Mouse (Mus musculus): ENCODE data around the gene Nutm1.
"Not testable (repeated sequence)": the region's sequence is repeated elsewhere in the genome, so short reads cannot be mapped to it uniquely, and the experiment has no call there.

Nutm1 gene

GRCm38 (mm10) chr2:112259241-112259962, at the start of gene Nutm1:
Gene Nutm1, minus strand, starts transcription at chr2:112259291.
- no peak for DNase-seq (ENCODE audit: low read depth, low spot score)

GRCm38 (mm10) chr2:112308671-112309070, 49.6 kb upstream of the Nutm1 start:
- no peak for DNase-seq (ENCODE audit: low read depth, low spot score)

DNA sequence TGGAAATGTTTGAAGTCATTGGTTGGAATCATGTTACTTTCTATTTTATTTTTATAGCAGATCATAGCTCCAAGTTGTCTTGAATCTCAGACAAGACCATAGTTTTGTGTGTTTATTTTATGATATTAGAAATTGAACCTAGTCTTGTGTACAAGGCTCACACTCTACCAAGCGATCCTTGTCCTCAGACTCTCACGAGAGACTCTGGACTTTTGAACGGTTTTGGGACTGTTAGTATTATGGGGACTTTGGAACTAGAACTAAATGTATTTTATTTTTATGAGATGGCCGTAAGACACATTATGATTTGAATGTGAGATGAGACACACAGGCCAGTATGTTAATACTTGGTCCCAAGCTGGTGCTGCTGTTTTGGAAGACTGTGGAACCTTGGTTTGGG, 39.1 kb upstream of the Nutm1 start:
- DNase-seq (ENCODE audit: low read depth, low spot score), result no peak

DNA sequence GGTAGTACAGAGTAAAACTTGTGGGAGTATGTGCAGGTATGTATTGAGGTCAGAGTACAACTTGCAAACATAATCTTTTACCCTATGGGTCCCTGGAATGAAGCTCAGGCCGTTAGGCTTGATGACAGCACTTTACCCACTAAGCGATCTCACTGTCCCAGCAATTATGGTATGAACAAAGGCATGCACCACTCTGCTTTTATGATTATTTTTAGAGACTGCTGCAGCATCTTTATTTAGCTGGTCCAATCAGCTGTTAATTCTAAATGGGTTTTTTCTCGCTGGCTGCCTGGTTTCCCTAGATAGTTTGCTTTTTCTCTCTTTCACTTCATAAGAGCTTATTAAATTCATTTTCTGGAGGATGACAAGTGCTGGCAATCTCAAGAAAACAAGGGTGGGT, 37.1 kb upstream of the Nutm1 start:
- DNase-seq (ENCODE audit: low read depth, low spot score), result no peak

DNA sequence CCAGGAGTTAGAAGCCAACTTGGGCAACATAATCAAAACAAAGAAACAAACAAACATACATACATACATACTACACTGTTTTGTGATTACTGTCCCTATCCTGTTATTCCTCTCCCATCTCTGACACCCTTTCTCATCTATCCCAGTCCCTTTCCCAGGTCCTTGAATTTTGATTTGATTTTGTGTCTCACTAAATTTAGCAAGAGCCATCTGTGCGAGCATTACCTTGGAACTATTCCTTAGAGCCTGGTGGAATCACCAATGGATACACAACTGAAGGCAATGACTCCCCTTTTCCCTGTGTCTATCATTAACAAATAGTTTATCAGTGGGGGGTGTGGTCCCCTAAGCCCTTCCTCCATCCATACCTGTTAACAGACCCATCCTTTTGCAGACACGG, 33.7 kb upstream of the Nutm1 start:
- no peak for DNase-seq (ENCODE audit: low read depth, low spot score)

DNA sequence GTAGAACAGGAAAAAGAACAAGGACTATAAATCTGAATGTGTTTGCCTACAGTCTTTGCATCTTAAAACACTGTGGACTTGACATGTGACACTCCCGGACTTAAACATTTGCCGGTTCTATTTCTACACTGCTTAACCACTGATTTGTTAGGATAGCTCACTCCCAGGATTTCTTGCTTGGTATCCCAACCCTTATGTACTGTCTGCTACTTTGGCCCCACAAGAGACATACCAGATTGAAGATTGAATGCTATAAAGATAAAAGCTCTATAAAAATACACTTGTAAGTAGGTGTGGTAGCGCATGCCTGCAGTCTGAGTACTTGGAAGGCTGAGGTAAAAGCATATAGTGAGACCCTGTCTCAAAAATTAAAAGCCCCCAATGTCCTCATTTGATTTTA, 30.4 kb upstream of the Nutm1 start:
- DNase-seq (ENCODE audit: low read depth, low spot score), result no peak

GRCm38 (mm10) chr2:112287059-112287458, 28.0 kb upstream of the Nutm1 start:
- no peak for DNase-seq (ENCODE audit: low read depth, low spot score)

DNA sequence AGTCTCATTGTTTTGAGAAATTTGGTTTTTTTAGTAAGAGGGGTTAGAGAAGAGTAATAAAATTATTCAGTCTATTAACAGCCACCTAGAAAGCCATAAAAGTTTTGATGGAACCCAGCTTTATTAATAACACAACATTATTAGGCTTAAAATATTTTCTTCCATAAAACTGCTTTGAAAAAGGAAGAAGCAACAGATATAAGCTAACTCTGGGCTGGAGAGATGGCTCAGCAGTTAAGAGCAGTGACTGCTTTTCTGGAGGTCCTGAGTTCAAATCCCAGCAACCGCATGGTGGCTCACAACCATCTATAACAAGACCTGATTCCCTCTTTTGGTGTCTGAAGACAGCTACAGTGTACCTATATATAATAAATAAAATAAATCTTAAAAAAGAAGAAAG, 27.0 kb upstream of the Nutm1 start:
- DNase-seq (ENCODE audit: low read depth, low spot score), result not testable (repeated sequence)

GRCm38 (mm10) chr2:112285031-112285390, 25.9 kb upstream of the Nutm1 start:
- DNase-seq (ENCODE audit: low read depth, low spot score), result no peak

GRCm38 (mm10) chr2:112284363-112285030, 25.4 kb upstream of the Nutm1 start:
- peak; percentile 55 for DNase-seq (ENCODE audit: low read depth, low spot score)

DNA sequence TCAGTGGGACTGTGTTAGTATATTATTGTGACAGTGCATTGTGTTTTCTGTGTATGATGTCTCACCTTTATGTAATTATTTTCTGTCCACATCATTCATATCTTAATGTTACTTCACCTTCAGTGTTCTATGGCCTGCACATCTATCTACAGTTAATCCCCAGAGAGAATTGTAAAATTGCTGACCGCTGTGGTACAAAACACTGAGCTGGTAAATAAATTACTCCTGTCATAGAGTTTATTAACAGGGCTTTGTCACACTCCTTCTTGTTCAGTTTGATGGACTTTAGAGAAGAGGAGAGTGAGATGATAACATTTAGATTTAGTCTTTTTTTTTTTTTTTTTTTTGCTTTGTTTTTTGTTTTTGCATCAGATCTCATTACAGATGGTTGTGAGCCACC, 23.8 kb upstream of the Nutm1 start:
- DNase-seq (ENCODE audit: low read depth, low spot score), result no peak

- DNase-seq (ENCODE audit: low read depth, low spot score), result no peak
Measured at GRCm38 (mm10) chr2:112276870-112277269, 17.8 kb upstream of the Nutm1 start.

DNA sequence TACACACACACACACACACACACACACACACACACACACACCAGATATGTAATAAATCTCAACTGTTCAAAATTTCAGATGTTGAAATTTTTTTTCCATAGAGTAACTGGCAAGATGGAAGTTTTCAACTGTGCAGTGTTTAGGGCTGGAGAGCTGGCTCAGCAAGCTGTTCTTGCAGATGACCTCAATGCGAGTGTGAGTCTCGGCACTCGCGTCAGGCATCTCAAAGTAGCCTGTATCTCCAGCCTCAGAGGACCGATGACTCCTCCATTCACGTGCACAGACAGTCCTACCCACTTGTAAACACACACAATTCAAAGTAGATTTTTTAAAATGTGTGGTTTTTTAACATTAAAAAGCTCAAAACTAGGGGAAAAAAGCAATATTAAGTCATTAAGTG, 14.4 kb upstream of the Nutm1 start:
- no peak for DNase-seq (ENCODE audit: low read depth, low spot score)

- no peak for DNase-seq (ENCODE audit: low read depth, low spot score)
Measured at GRCm38 (mm10) chr2:112272909-112273308, 13.8 kb upstream of the Nutm1 start.

DNA sequence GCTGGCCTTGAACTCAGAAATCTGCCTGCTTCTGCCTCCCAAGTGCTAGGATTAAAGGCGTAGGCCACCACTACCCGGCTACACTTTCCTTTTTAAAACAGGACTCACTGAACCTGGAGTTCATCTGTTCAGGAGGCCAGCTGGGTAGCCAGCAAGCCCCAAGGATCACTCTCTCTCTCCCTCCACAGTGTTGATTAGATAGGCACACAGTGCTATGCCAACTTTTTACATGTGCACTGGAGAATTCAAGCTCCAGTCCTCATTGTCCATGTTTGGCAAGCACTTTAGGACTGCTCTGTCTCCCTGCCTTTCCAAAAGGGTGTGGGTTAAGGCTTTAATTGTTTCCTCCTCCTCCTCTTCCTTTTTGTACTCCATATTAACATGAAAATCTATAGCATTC, 10.9 kb upstream of the Nutm1 start:
- no peak for DNase-seq (ENCODE audit: low read depth, low spot score)

GRCm38 (mm10) chr2:112267547-112268269, 8.6 kb upstream of the Nutm1 start:
- DNase-seq (ENCODE audit: low read depth, low spot score), result no peak

- no peak for DNase-seq (ENCODE audit: low read depth, low spot score)
Measured at GRCm38 (mm10) chr2:112266780-112267179, 7.7 kb upstream of the Nutm1 start.

GRCm38 (mm10) chr2:112266242-112266592, 7.1 kb upstream of the Nutm1 start, which contains the start of gene Gm21985:
Gene Gm21985, plus strand, starts transcription at chr2:112266314.
- no peak for DNase-seq (ENCODE audit: low read depth, low spot score)

DNA sequence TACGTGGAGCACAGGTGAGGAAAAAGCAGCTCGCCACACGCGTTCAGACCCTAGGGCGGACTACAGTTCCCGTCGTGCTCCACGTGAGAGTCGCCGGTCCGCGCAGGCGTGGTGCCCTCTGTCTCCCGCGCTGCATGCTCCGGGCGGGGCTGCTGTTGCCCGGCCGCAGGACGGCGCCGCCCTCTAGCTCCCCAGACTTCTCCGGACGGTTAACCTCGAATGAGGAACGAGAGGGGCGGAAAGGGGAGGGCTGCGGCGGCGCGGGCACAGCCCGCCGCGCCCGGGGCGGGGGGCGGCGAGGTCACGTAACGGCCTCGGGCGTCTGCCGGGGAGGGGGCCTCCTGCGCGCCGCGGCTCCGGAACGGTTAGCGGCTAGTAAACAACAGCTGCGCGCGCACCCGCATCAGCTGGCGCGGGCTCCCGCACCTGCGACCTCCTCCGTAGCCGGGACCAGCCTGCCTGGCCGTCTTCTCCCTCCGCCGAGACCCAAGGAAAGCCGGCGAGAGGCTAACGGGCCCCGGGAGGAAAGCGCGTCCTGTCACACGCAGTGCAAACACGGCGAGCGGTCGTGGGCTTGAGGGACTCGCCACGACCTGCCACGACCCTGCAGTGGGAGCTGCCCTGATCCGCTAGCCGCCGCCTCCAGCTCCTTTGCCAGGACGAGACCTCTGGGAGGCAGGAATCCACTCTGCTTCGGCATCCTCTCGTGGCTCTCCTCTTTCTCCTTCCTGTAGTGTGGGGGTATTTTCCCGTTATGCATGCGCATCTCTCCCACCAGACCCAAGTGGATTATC, 6.6 kb upstream of the Nutm1 start, which contains the start of gene Slc12a6:
Gene Slc12a6 (plus strand): TSS at position 378 of the 794 bp plus-strand sequence.
- DNase-seq (ENCODE audit: low read depth, low spot score), result peak; percentile 84

- no peak for DNase-seq (ENCODE audit: low read depth, low spot score)
Measured at GRCm38 (mm10) chr2:112264364-112264763, 5.3 kb upstream of the Nutm1 start.

DNA sequence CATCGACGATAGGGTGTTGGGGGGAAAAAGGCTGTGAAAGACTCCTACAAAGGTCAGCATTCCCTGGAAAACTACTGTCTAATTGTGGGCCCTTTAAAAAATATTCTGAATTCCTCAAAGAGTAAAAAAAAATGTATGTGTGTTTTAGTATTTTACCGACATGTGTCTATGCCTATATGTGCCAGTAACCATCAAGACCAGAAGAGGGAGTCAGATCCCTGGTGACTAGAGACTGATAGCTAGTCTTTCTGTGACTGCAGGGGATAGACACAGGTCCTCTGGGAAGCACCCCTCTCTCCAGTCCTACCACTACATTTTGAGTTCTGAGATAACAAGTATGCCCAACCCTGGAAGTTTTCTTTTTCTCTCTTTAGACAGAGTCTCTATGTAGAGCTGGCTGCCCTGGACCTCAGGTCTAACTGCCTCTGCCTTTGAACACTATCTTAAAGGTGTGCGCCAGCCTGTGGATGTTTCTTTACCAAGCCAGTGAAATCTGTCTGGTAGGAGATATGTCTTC, 3.7 kb upstream of the Nutm1 start:
- DNase-seq (ENCODE audit: low read depth, low spot score), result no peak
